Mouse (Mus musculus) limb, embryonic 14.5 days (tissue): ENCODE data around the gene Pdxp. TPM values are rescaled to one million over a fixed set of nuclear protein-coding genes. Genes with fewer than 3 reads are reported as not detected.

Experiments used
- ATAC-seq: fragments of 200-750 bp; cut with Nextera tagmentation; 2 replicates; pipeline ENCODE4 v1.8.0; 2017; ENCODE audit warnings: low read depth, moderate number of reproducible peaks, moderate TSS enrichment; ENCODE audit not compliant: low FRiP score
- DNase-seq: peaks from one replicate; pipeline ENCODE4 v3.0.0-alpha.2; 2015; ENCODE audit warnings: low spot score
- H3K27ac ChIP-seq: fragments of 300-500 bp; sonication (generic); replicated peaks from 2 replicates; pipeline ENCODE4 v1.5.1; 2014; ENCODE audit warnings: low read depth, mild to moderate bottlenecking, low read length, moderate library complexity, mixed read lengths
- H3K27me3 ChIP-seq: fragments of 300-500 bp; sonication (generic); 2 replicates; pipeline ENCODE4 v1.6.1; 2014; ENCODE audit warnings: low read length, mixed read lengths; ENCODE audit not compliant: control insufficient read depth, insufficient read depth
- H3K36me3 ChIP-seq: fragments of 300-500 bp; sonication (generic); 2 replicates; pipeline ENCODE4 v1.6.1; 2014; ENCODE audit warnings: mild to moderate bottlenecking, low read length, moderate library complexity, mixed read lengths; ENCODE audit not compliant: control insufficient read depth, insufficient read depth
- H3K4me1 ChIP-seq: fragments of 300-500 bp; sonication (generic); 2 replicates; pipeline ENCODE4 v1.6.1; 2014; ENCODE audit warnings: antibody characterized with exemption, low read length, mixed read lengths; ENCODE audit not compliant: control insufficient read depth, insufficient read depth
- H3K4me2 ChIP-seq: fragments of 300-500 bp; sonication (generic); replicated peaks from 2 replicates; pipeline ENCODE4 v1.6.1; 2014; ENCODE audit warnings: low read depth, mild to moderate bottlenecking, low read length, moderate library complexity; ENCODE audit not compliant: severe bottlenecking
- H3K4me3 ChIP-seq: fragments of 300-500 bp; sonication (generic); replicated peaks from 2 replicates; pipeline ENCODE4 v1.5.1; 2014; ENCODE audit warnings: low read length
- H3K9ac ChIP-seq: fragments of 300-500 bp; sonication (generic); 2 replicates; pipeline ENCODE4 v1.6.1; 2014; ENCODE audit warnings: mild to moderate bottlenecking, low read depth, low read length, moderate library complexity; ENCODE audit not compliant: severe bottlenecking
- H3K9me3 ChIP-seq: fragments of 300-500 bp; sonication (generic); 2 replicates; pipeline ENCODE4 v1.6.1; 2016; ENCODE audit warnings: low read length; ENCODE audit not compliant: control insufficient read depth
- POLR2A ChIP-seq: fragments of 200-500 bp; IDR thresholded peaks from 2 replicates; pipeline ENCODE4 v1.8.0; 2012; ENCODE audit warnings: inconsistent platforms, mild to moderate bottlenecking, moderate library complexity, borderline replicate concordance; ENCODE audit not compliant: insufficient read depth, insufficient read length; ENCODE audit errors: extremely low read depth
- WGBS: fragments of 180-500 bp; shearing (Covaris S2); extraction: QIAGEN DNeasy Blood & Tissue Kit; methylation state at CpG from one replicate; pipeline ENCODE4 v1.1.7; 2014; 5-methylcytosine and 5-hydroxymethylcytosine counted together
- polyA plus RNA-seq, 2 experiments: library from polyadenylated mRNA; depleted of rRNA in 1 of 2; stranded (reverse) in 1 of 2; unstranded in 1 of 2; fragments of >200 nt; fragmentation: Nextera tagmentation in 1 of 2; extraction: Ambion mirVana in 1 of 2; gene quantifications; 2 replicates each; pipeline versions ENCODE4 v1.2.1 to v1.2.3; 2012 to 2014

The Pdxp gene
- 32.5 and 44.4 TPM in 2 replicates for polyA plus RNA-seq (2012; rRNA removed)
- 20.8 and 21.7 TPM in 2 replicates for polyA plus RNA-seq (2014; fragmentation: Nextera tagmentation; extraction: Ambion mirVana)

DNA sequence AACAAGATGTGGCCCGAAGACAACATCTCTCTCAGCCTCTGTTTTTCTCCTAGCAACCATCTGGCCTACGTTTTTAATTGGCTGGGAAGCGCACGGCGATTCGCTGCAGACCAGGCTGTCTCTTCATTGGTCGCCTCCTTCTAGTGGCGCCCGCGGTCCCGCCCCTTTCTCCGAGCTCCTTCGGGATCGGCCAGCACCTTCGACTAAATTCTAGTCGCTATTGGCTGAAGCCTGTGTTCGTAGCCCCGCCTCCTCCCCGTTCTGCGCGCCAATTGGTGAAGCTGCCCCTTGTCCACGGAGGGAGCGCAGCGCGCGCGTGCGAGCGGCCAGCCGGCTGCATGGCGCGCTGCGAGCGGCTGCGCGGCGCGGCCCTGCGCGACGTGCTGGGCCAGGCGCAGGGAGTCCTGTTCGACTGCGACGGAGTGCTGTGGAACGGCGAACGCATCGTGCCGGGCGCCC lies at the start of gene Pdxp:
Pdxp (plus strand) TSS at position 288 of the 459 bp plus-strand sequence.
- DNase-seq: peak; percentile 99
- peak; percentile 94 for ATAC-seq
- Histone ChIP-seq H3K27ac (peak within 1 kb of the TSS; percentile 86), H3K9me3 (no peaks in the 10 kb centered on the region), H3K36me3 (peaks cover 44% of the 10 kb centered on the region), H3K4me1 (peaks cover 21% of the 10 kb centered on the region), H3K4me3 (peak within 1 kb of the TSS; percentile 69), H3K4me2 (peak within 1 kb of the TSS; percentile 94), H3K9ac (peak within 1 kb of the TSS; percentile 71), H3K27me3 (no peaks in the 10 kb centered on the region)
- under 1% methylated on average over 43 of the region's 51 CpGs for WGBS
- peak; percentile 74; the same call in 1 of the 2 replicates for TF ChIP-seq POLR2A

- ATAC-seq: 0 out of 2 replicates have a peak, but pooled peaks have one; percentile 28
- 13% methylated on average over 9 of the region's 9 CpGs for WGBS
- TF ChIP-seq POLR2A: no peak
- no peak overlapping the region for H3K9ac ChIP-seq
- H3K4me3 ChIP-seq: no peak overlapping the region
- no peaks in the 10 kb centered on the region for H3K9me3 ChIP-seq
- peaks cover 8% of the 10 kb centered on the region; the same call in 1 of the 2 replicates for H3K4me1 ChIP-seq
- peak; percentile 50 for DNase-seq
- H3K4me2 ChIP-seq: no peak overlapping the region
- H3K36me3 ChIP-seq: no peaks in the 10 kb centered on the region
- H3K27me3 ChIP-seq: no peaks in the 10 kb centered on the region
- H3K27ac ChIP-seq: no peak overlapping the region
These were observed 45.3 kb upstream of the Pdxp start for GRCm38 (mm10) chr15:78868398-78868797.

DNA sequence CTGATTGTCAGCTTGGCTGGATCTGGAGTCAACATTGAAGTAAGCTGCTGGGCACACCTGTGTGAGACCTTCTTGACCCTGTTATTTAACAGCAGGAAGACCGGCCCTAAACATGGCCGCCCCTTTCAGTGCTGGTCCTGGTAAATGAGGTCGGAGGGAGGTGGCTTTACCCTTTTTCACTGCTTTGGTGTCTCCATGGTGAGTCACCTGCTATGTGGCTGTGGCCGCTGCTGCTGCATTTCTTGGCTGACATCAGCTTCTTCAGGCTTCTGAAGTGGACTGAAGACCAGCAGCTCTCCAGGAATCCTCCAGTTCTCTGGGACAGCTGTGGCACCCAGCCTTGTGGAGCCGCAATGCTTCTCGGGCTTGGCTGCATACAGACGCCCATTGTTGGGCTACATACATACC lies 44.9 kb upstream of the Pdxp start:
- 52% methylated on average over 7 of the region's 7 CpGs for WGBS

GRCm38 (mm10) chr15:78869775-78870174 lies 43.9 kb upstream of the Pdxp start:
- Histone ChIP-seq H3K36me3 (no peaks in the 10 kb centered on the region), H3K27ac (no peak overlapping the region), H3K9ac (no peak overlapping the region), H3K4me3 (no peak overlapping the region), H3K4me2 (no peak overlapping the region), H3K27me3 (no peaks in the 10 kb centered on the region), H3K4me1 (no peaks in the 10 kb centered on the region), H3K9me3 (no peaks in the 10 kb centered on the region)
- WGBS: 29% methylated on average over 6 of the region's 6 CpGs
- DNase-seq (peak; percentile 64), ATAC-seq (no peak)
- TF ChIP-seq POLR2A: no peak

More for the DNA sequence above, 44.9 kb upstream of the Pdxp start:
- ATAC-seq: no peak
- Histone ChIP-seq H3K4me3 (no peak overlapping the region), H3K4me1 (peaks cover 3% of the 10 kb centered on the region; the same call in 1 of the 2 replicates), H3K27me3 (no peaks in the 10 kb centered on the region), H3K27ac (0 out of 2 replicates have a peak overlapping the region, but pooled peaks have one; percentile 58), H3K9ac (no peak overlapping the region), H3K4me2 (no peak overlapping the region), H3K9me3 (no peaks in the 10 kb centered on the region), H3K36me3 (no peaks in the 10 kb centered on the region)
- TF ChIP-seq POLR2A: no peak
- DNase-seq: no peak

- no peak for TF ChIP-seq POLR2A
- H3K4me3 ChIP-seq: no peak overlapping the region
- no peaks in the 10 kb centered on the region for H3K27me3 ChIP-seq
- 53% methylated on average over 5 of the region's 5 CpGs for WGBS
- H3K9me3 ChIP-seq: no peaks in the 10 kb centered on the region
- H3K27ac ChIP-seq: no peak overlapping the region
- DNase-seq (no peak), ATAC-seq (no peak)
- H3K4me2 ChIP-seq: no peak overlapping the region
- H3K9ac ChIP-seq: no peak overlapping the region
- H3K36me3 ChIP-seq: no peaks in the 10 kb centered on the region
- H3K4me1 ChIP-seq: peaks cover 11% of the 10 kb centered on the region
These were observed 41.6 kb upstream of the Pdxp start for GRCm38 (mm10) chr15:78872021-78872608.
